Mouse (Mus musculus): ENCODE measurements around the gene Nlrx1. TPM values are rescaled to one million over a fixed set of nuclear protein-coding genes. Genes with fewer than 3 reads are reported as not detected.

Nlrx1 gene
- polyA plus RNA-seq, 1 experiment = 0.02 TPM

DNA sequence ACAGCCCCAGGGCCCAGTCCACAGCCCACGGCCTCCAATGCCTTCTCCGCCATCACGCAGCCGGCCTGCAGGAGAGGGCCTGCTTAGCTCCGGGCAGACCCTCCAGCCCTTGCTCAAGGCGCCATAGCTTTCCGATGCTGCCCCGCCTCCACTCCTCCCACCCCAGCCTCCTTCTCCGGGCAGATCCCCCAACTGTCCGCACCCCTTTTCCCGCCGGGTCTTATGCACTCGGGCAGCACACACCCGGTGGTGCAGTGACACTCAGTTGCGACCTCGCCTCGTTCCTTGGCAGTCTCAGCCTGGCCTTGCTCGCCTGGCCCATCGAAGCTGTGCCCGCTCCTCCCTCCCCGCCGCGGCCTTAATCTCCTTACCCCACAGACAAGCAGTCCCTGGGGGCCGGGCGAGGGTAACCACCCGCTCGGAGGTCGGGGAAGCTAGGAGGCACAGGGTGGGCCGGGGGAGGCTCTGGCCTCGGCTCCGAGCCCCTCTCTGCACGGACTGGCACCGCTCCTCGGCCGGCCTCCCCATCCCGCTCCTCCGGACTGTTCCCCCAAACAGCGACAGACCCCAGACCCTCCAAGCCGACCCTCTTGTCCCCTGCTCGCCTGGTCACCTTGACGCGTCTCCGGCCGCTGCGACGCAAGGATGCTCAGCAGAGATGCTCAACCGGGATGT lies 19.1 kb upstream of the Nlrx1 start:
- TF ChIP-seq GATA1 (IDR thresholded peaks at IDR 0.05; ENCODE audit: low read length) = no peak

- no peak for TF ChIP-seq GATA1 (IDR thresholded peaks at IDR 0.05; ENCODE audit: low read length)
Observed at GRCm38 (mm10) chr9:44287003-44287400, 18.6 kb upstream of the Nlrx1 start.

DNA sequence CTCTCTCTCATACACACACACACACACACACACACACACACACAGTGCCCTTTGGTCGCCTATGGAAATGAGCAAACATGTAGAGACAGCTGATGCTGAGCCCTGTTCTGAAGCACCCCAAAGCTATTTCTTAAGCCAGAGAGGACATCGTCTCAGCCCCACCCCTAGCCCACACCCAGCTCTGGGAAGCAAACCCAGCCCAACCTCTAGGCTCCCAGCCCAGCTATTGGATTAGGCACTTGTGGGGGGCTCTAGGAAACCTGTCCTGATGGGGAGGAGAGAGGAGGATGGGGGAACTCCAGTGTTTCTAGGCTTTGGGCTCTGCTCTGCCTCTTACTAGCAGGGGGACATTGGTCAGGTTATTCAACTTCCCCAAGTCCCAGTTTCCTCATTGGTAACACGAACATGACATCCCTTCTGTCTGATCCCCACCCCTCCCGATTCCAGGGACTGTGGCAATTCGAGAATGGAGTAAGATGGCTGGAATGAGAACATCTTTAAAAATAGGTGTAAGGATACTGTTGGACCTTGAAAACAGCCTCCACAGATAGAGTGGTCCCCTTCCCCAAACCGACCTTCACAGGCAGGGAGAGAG lies 18.0 kb upstream of the Nlrx1 start:
- TF ChIP-seq GATA1 (IDR thresholded peaks at IDR 0.05; ENCODE audit: low read length) = no peak

DNA sequence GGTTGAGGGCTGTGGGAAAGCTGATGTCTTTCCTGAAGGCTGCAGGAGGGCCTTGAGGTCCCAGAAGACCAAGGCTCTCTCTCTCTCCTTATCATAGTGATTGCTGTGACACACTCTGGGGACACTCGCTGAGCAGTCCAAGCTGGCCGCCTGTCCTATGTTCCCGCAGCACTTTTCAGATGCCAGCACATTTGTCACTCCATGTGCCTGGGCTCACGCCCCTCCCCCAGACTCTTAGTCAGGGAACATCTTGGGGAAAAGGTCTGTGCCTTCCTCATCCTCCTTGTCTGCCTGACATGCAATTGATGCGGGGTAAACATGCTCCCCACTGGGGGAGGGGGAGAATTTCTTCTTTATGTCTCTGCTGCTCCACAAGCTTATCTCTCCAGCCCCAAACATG lies 14.8 kb upstream of the Nlrx1 start:
- TF ChIP-seq GATA1 (IDR thresholded peaks at IDR 0.05; ENCODE audit: low read length) = no peak

GRCm38 (mm10) chr9:44269973-44270372 lies 1.6 kb upstream of the Nlrx1 start:
- no peak for TF ChIP-seq GATA1 (IDR thresholded peaks at IDR 0.05; ENCODE audit: low read length)

DNA sequence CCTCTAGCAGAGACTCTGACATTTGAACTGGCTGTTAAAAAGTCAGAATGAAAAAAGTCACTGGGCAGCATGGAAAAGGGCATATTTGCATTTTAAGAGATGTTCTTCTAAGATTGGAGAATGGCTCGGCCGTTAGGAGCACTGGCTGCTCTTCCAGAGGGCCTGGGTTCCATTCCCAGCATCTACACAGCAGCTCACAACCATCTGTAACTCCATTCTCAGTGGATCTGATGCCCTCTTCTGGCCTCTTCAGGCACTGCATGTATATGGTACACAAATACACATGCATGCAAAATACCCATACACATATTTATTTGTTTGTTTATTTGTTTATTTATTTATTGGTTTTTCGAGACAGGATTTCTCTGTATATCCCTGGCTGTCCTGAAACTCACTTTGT lies 678 bp upstream of the Nlrx1 start:
- TF ChIP-seq GATA1 (IDR thresholded peaks at IDR 0.05; ENCODE audit: low read length) = no peak

- TF ChIP-seq GATA1 (IDR thresholded peaks at IDR 0.05; ENCODE audit: low read length) = no peak
Observed at GRCm38 (mm10) chr9:44268027-44268360, 405 bp downstream of the Nlrx1 start.

DNA sequence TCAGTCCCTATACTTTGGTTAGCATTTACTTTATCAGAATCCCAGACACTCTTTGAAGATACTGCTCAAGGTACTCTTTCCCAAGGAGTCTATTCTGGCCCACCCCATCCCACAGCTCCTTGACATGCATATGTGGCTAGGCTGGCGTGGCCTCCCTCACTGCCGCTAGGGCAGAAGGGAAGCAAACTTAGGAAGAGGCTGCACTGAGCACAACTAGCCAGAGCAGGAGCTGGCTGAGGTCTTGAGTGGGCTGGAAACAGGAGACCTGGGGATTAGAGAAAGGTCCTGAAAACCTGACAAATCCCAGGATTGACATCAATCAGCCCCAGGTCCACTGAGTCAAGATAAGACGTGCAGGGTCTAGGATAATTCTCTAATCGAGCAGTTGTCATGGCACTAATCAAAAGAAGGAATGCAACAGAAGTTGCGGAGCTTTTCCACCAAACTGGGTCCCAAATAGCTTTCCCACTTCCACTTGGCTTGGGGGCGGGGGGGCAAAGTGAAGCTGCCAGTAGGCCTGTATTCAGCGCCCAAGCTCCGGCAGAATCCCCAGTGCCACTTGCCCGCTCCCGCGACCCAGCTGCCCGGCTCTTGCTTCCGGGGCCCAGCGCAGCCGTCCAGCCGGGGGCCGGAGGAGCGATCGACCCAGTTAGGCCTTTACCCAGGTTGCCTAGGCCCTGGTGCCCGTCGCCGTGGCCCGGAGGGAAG lies 926 bp downstream of the Nlrx1 start:
- no peak for TF ChIP-seq GATA1 (IDR thresholded peaks at IDR 0.05; ENCODE audit: low read length)

DNA sequence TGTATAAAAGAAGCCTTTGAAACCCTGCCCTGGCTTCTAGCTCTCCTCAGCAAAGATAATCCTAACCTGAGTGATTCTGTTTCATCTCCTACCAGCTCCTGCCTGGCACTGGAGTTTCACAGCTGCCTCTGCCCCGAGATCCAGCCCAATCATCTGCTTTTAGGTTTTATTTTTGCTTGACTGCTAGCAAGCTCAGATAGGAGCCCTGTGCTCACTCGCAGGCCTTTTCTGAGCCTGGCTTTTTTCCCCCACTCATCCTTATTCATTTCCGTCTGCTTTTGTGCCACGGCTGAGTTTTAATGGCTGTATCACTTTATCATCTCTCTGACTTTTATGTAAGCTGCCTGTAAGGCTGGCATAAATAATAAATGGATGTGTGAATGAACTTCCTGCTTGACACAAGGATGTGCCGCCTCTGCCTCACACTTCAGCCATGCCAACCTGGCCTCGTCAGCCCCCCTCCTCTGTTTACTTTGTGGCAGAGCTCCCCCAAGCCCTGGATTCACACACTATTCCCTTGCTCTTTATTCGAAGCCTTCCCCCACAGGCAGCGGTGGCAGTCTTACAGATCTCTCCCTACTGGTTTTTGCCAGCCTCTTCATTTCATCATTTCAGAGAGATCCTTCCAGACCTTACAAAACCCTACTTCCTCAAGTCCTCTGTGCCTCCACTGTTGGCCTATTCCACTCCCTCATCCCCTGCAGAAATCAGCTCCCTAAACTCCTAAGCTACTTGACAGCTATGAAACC lies 1.7 kb downstream of the Nlrx1 start:
- TF ChIP-seq GATA1 (IDR thresholded peaks at IDR 0.05; ENCODE audit: low read length) = no peak

DNA sequence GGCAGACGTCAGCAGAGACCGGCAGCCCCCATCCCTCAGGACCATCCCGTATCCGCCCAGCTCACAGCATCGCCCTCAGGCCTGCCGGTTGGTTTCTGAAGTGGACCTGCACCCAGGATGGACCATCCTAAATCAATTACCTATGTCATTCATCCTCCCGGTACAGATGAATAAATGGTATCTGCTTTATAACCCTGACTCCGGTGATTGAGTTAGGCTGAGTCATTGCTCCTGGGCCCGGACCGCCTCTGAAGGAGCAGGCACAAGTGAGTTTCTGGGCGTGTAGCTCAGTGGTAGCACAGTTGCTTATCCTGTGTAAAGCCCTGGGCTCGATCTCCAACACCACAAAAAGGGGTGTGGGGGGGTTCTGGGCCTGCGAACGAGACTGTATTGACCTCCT lies 7.0 kb downstream of the Nlrx1 start:
- no peak for TF ChIP-seq GATA1 (IDR thresholded peaks at IDR 0.05; ENCODE audit: low read length)

DNA sequence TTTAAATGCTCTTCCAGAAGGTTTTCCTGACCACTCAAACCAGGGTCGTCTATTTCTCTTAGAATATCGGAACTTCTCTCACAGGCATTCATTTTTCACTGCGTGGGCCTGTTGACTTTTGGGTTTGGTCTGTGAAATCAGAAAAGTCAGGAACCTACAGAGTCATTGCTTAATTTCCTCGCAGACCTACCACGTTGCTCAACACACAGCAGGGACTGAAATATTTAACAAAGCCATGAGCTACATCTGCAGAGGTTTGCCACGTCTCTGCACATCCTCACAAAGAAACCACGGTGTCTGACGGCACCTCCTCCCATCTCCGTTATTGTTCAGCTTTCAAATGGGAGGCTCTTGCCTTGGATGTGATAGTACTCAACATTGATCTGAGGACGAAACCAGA lies 9.4 kb downstream of the Nlrx1 start:
- no peak for TF ChIP-seq GATA1 (IDR thresholded peaks at IDR 0.05; ENCODE audit: low read length)

- TF ChIP-seq GATA1 (IDR thresholded peaks at IDR 0.05; ENCODE audit: low read length) = no peak
Observed at GRCm38 (mm10) chr9:44256213-44256612, 12.2 kb downstream of the Nlrx1 start.

DNA sequence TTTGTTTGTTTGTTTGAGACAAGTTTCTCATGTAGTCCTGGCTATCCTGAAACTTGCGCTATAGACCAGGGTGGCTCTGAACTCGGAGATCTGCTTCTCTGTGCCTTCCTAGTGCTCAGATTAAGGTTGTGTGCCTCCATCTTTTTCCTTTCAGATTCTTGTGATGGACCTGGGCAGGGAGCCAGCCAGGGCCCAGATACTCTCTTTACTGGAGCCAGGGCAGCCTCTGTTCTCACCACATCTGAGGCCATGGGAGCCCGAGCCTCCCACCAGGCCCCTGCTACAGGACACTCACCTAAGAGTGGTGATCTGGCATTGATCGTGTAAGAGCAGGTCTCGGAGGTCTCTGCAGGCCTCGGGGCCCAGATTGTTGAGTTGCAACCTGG lies 13.3 kb downstream of the Nlrx1 start:
- no peak for TF ChIP-seq GATA1 (IDR thresholded peaks at IDR 0.05; ENCODE audit: low read length)

DNA sequence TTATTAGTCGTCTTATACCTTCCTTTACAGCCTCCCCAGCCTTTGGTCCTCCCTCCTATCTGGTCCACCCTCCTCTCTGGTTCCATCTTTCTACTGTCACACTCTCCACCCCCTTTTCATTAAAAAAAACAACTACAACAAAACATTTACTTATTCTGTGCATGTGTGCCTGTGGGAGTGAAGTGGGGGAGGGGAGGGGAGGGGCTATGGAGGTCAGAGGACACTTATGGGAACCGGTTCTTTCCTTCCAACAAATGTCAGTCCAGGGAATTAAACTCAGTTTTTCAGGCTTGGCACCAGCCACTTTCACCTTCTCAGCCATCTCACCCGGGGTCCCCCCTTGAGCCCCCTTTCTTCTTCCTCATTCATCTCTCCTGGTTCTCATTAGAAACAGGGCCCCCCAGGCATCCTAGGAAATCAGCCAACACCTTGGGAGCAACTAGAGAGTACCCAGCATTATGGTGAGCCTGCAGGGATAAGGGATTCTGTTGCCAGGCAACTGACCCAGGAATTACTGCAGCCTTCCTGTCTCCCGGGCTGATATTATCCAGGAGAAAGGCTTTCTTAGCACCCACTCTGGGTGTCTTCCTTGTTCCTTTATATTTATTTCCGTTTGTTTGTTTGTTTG lies 13.8 kb downstream of the Nlrx1 start:
- TF ChIP-seq GATA1 (IDR thresholded peaks at IDR 0.05; ENCODE audit: low read length) = no peak

DNA sequence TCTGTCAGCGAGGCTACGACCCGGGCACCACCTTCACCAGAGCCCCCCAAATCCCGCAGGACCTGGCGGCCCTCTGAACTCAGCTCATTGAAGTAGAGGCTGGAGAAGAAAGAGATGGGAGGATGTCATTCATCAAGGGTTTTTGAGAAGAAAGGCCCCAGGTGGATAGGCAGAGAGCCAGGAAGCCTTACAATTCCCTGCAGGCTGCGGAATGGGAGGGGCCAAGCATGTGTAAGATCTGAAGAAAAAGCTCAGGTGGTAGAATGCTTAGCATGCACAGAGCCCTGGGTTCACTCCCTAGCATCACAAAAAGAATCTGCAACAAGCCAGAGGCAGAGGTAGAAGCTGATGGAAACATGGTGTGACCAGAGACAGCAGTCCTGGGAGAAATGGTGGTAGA lies 15.0 kb downstream of the Nlrx1 start:
- TF ChIP-seq GATA1 (IDR thresholded peaks at IDR 0.05; ENCODE audit: low read length) = no peak

DNA sequence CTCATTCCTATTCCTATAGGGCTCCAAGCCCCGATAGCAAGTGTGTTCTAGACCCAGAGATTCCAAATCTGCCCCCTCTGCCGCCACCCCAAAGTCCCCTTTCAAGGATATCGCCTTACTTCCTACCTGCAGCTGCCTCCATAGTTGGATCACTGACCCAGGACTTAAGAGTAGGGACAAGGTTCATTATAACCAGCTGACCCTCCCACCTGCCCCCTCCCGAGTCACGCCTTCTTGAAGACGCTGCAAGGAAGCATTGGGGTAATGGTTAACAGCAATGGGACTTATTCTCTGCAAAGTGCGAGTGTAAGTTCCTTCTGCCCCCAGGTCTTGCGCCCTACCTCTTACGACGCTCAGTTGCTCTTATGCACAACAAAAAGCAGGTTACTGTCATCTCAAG lies 17.1 kb downstream of the Nlrx1 start, which contains the start of gene Pdzd3:
TSS of gene Pdzd3 (minus strand) at position 158 of the 400 bp plus-strand sequence.
- TF ChIP-seq GATA1 (IDR thresholded peaks at IDR 0.05; ENCODE audit: low read length) = no peak
